Mouse (Mus musculus) skeletal muscle tissue, adult 2 months (tissue): ENCODE results near the gene Atp2a3.

Source experiments
- DNase-seq: peaks from one replicate; pipeline ENCODE4 v3.0.0-alpha.2; 2012; ENCODE audit warnings: low read depth, low spot score

Atp2a3 gene

GRCm38 (mm10) chr11:73036889-73037288 is 75.9 kb downstream of the Atp2a3 start:
- no peak for DNase-seq

- no peak for DNase-seq
Measured at GRCm38 (mm10) chr11:73037691-73038090, 76.7 kb downstream of the Atp2a3 start.

- no peak for DNase-seq
Measured at GRCm38 (mm10) chr11:73039102-73039799, 78.3 kb downstream of the Atp2a3 start.
